Mouse (Mus musculus) E14TG2a.4 (cell line): ENCODE data around the gene Fmnl2.

Experiments used
- CTCF ChIP-seq: conservative IDR thresholded peaks from 2 replicates; pipeline ENCODE4 v1.5.1; 2014; ENCODE audit warnings: low read length
- NANOG ChIP-seq: IDR thresholded peaks from 2 replicates; pipeline ENCODE4 v1.6.1; 2014; ENCODE audit warnings: borderline replicate concordance, low read length, mixed read lengths
- POU5F1 ChIP-seq: IDR thresholded peaks from 2 replicates; pipeline ENCODE4 v1.6.1; 2014; ENCODE audit warnings: low read length, borderline replicate concordance

DNA sequence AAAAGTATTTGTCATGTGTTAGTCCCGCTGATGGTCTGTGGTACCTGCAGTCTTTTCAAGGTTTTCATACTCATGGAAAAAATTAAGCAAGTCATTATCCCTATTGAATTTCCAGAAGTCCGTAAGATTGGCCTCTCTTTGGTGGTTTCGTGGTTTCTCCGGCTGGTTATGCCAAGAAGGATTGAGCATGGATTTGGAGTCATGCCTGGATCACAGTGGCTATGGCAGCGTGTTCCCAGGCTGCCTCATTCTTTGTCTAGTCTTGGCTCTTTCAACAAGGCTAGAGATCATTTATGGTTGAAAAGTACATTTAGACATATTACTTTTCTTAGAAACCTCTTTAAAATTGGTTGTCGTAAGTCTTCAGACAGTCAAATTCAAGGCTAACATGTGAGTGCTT lies 192.7 kb downstream of the Fmnl2 start:
- no peak for TF ChIP-seq CTCF
- no peak for TF ChIP-seq POU5F1
- TF ChIP-seq NANOG: no peak
